Mouse (Mus musculus) heart, adult 10 weeks (tissue): ENCODE measurements around the gene Cyp2c68. TPM values are rescaled to one million over a fixed set of nuclear protein-coding genes. Genes with fewer than 3 reads are reported as not detected.

ENCODE experiments used
- polyA plus RNA-seq: library from polyadenylated mRNA; stranded (reverse); fragments of 350-450 nt; fragmentation: Illumina TruSeq; extraction: RNeasy Lipid Tissue Mini Kit (QIAGEN cat#74804); gene quantifications from one replicate; pipeline ENCODE4 v1.2.3, GENCODE M21; 2014; ENCODE audit warnings: low read depth, low replicate concordance

The Cyp2c68 gene
- 0.37 TPM for polyA plus RNA-seq

DNA sequence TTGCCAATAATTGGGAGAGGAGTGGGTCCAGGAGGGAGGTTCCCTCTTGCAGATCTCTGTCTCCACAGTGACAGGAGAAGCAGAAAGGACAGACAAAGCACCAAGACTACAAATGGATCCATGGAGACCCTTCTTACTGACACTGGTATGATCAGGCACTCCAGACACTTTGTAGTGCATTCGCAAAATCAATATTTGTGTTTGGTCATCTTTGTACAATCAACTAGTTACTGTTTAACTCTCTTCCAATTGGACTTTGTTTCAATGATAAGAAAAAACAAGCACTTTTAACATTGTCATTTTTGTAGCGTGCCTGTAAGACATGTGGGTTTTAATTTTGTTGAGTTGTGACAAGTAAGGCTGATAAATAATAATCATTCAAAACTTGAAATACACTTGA lies at the start of gene Cyp2c68:
TSS of gene Cyp2c68 (minus strand) at position 135 of the 400 bp plus-strand sequence.

DNA sequence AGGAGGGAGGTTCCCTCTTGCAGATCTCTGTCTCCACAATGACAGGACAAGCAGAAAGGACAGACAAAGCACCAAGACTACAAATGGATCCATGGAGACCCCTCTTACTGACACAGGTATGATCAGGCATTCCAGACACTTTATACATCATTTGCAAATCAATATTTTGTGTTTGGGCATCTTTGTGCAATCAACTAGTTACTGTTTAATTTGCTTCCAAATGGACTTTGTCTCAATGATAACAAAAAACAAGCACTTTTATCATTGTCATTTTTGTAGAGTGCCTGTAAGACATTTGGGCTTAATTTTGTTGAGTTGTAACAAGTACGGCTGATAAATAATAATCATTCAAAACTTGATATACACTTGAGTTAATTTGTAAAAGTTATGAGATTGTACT lies 91.9 kb downstream of the Cyp2c68 start, which contains the start of gene Cyp2c67:
TSS of gene Cyp2c67 (minus strand) at position 114 of the 400 bp plus-strand sequence.

Other genes with a start within 250 kb of the Cyp2c68 start
- not detected for gene Cyp2c39, start 230.2 kb downstream of the Cyp2c68 start, polyA plus RNA-seq
- not detected for gene Cyp2c67, start 92.0 kb downstream of the Cyp2c68 start, polyA plus RNA-seq
- 0.63 TPM for gene Cyp2c40, start 71.8 kb upstream of the Cyp2c68 start, polyA plus RNA-seq
- gene Cyp2c69, start 145.7 kb upstream of the Cyp2c68 start, polyA plus RNA-seq: 0.68 TPM